Mouse (Mus musculus) testis, postnatal 14 days (tissue): Measurements from ENCODE around the gene Cptp.

Experiments used
- DNase-seq: peaks from one replicate; pipeline ENCODE4 v3.0.0; 2021; ENCODE audit warnings: low spot score

Cptp gene

GRCm38 (mm10) chr4:155841003-155841454 lies 28.2 kb downstream of the Cptp start:
- peak; percentile 67 for DNase-seq

DNA sequence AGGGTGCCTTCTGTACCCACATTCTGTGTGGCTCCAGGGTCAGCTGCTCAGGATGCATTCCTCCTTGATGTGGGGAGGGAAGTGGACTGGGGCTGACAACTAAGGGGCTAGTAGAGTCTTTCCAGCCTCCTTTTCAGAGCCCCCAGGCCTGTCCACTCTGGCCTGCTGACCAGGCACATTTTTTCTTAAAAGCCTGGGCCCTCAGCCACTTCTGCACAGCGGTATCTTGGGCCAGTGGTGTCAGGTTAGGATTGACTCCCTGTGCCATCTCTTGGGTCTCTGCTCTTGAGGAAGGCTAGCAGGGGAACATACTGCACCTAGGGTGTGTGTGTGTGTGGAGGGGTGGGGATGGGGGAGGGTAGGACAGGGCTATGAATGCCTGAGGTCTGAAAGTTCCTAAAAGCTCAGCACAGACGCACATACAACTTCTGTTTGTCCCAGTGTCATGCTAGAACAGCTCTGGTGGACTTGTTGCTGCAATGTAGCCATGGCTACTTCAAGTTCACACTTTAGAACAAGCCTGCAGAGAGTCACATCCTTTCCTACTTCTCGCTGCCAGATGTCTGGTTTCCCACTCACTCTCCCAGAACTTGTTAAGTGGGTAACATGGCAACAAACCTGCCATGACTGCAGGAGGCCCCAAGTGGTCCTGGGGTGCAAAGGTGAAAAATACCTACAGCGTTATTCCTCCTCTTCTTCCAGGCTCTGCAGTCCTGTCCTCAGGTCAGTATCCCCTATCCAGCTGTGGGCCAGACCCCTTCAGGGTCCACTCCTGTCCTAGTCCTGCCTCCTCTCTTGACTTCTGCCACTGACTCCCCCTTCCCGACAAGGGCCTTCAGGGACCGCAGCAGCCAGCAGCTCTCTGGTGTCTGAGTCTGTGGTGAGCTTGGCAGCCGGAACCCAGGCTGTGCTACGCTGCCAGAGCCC lies 28.9 kb downstream of the Cptp start:
- no peak for DNase-seq

DNA sequence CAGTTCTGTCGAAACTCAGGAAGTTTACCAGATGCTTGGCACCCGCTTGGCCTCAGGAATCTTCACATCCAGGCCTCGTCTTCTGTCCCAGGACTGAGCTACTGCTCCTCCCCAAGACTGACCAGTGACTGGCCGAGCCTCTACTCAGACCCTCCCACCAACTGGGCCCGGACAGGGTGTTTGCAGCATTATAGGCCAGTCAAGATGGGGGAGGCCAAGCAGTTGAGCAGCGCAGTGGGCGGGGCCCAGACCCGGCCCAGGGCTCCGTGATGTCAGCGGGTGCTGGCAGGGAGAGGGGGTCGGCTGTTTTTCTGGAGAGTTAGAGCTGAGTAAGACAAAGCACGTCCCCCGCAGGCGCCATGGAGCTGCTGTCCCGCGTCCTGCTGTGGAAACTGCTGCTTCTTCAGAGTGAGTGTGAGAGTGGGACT lies 29.7 kb downstream of the Cptp start, which contains the start of gene Mxra8:
TSS of gene Mxra8 (plus strand) at position 198 of the 428 bp plus-strand sequence.
- DNase-seq, result peak; percentile 82

DNA sequence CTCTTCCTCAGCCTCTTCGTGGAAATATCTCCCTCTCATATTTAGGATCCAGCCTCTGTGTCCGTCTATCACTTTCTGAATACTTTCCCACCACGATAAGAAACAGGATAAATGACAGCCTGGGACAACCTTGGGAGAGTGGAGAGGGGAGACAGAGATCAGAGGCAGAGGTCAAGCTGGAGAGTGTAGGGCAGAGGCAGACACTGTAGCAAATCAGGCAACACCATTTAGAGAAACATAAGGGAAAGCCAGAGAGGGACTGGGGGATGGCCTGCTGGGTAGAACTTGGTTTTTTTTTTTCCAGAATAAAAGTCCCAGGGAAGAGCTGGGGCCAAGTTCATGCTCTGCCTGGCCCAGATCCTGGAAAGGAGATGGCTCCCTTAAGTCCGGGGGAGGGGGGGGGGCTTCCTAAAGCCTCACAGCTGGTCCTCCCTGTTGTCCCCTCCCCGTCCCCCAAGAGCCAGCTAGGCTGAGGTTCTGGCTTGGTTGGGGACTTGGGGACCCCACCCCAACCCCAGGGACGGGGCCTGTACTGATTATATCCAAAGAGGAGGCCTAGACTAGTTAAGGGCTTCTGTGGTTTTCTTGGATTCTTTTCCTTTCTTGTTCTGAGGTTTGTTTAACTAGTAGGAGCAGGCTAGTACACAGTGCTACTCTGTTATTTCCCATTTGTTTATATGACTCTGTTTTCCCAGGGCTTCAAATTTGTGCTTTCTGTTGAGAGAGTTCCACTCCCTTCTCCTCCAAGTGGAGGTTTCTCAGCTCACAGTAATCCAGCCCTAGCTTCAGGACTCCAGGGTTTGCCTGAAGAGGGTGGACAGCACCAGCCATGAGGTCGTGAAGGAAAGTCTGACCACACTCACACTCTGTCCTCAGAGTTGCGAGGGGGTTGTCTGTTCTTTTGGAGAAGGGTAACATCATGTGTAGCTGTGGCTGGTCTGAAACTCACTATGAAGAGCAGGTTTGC lies 30.8 kb downstream of the Cptp start:
- DNase-seq, result no peak

DNA sequence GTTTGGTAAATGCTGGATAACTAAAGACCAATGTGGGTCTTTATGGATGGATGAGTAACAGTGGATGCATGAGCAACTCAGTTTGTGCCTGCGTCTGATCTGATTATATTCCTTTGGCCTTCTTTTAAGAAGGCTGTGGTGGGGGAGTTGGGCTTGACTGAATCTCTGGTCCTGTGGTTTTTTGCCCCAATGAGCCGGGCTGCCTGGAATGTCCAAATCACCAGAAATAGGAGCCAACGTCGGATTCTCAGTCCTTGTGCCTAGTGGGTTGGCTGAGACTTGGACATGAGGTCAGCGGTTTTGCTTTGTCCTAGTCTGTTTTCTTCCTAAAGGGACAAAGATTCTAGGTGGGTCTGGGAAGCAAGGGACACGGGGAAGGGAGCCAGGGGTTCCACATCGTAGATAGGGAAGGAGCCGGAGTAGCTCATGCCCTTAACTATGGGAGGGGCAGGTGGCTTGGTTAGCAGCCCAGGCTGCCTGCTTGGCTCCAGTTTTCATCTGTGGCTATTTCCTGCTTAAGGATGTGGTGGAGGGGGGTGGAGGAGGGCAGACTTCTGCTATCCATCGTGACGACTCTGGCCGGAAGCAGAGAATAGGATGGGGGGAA lies 31.7 kb downstream of the Cptp start:
- no peak for DNase-seq

DNA sequence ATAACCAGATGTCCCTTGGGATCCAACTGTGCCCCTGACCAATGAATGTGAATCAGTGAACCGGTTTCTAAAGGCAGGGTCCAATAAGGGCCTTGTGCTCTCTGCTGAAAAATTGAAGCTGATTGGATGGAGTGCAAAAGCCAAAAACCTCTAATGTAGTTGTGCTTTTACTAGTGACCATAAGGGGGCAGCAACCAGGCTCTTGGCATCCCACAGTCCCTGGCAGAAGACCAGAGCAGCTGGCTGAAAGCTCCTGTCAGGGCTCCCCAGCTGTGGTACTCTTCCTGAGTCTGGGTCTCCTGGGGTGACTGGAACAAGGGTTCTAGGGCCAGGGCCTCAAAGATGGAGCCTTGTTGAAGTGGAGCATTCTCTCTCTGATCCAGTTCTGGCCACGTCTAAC lies 35.4 kb downstream of the Cptp start:
- DNase-seq, result peak; percentile 69

- no peak for DNase-seq
Observed at GRCm38 (mm10) chr4:155833234-155833633, 36.0 kb downstream of the Cptp start.

GRCm38 (mm10) chr4:155832321-155832720 lies 36.9 kb downstream of the Cptp start:
- no peak for DNase-seq

GRCm38 (mm10) chr4:155831831-155832230 lies 37.4 kb downstream of the Cptp start:
- no peak for DNase-seq

GRCm38 (mm10) chr4:155831205-155831766 lies 38.0 kb downstream of the Cptp start, which contains the start of gene Aurkaip1:
Gene Aurkaip1, plus strand, starts transcription at chr4:155831272.
- DNase-seq, result peak; percentile 96

- no peak for DNase-seq
Observed at GRCm38 (mm10) chr4:155830596-155830995, 38.6 kb downstream of the Cptp start.

- DNase-seq, result no peak
Observed at GRCm38 (mm10) chr4:155829866-155830265, 39.4 kb downstream of the Cptp start.

- DNase-seq, result no peak
Observed at GRCm38 (mm10) chr4:155823443-155823842, 45.8 kb downstream of the Cptp start.

GRCm38 (mm10) chr4:155821025-155821424 lies 48.2 kb downstream of the Cptp start:
- no peak for DNase-seq

GRCm38 (mm10) chr4:155817533-155817932 lies 51.7 kb downstream of the Cptp start:
- no peak for DNase-seq
